ENCODE assay signal across 7 mouse cellular contexts in genomic region chr11:79146331-79146767, GRCm38 (mm10). TPM values are rescaled to one million over a fixed set of nuclear protein-coding genes. Genes with fewer than 3 reads are reported as not detected.
DNase-seq lines count a peak whose midpoint lies in the region; ATAC-seq lines count a peak whose summit lies in the region.

TSS of gene Ksr1 (minus strand) at chr11:79146407.

- H3K36me3 ChIP-seq in embryonic facial prominence, embryonic 10.5 days (replicated peaks), result no peaks in the 10 kb centered on the region
- no peaks in the 10 kb centered on the region for H3K36me3 ChIP-seq in limb, embryonic 10.5 days
- no peaks in the 10 kb centered on the region for H3K36me3 ChIP-seq in midbrain, embryonic 13.5 days

- peak within 1 kb of the TSS; percentile 84 for H3K4me3 ChIP-seq in embryonic facial prominence, embryonic 10.5 days
- H3K4me3 ChIP-seq in limb, embryonic 10.5 days, result peak within 1 kb of the TSS; percentile 83
- peak within 1 kb of the TSS; percentile 85 for H3K4me3 ChIP-seq in midbrain, embryonic 13.5 days (replicated peaks)

- peak within 1 kb of the TSS; percentile 91 for H3K27ac ChIP-seq in embryonic facial prominence, embryonic 10.5 days (replicated peaks)
- peak within 1 kb of the TSS; percentile 92 for H3K27ac ChIP-seq in limb, embryonic 10.5 days
- H3K27ac ChIP-seq in midbrain, embryonic 13.5 days, result peak within 1 kb of the TSS; percentile 89

- WGBS in embryonic facial prominence, embryonic 10.5 days, result under 1% methylated on average over 42 of the region's 42 CpGs
- WGBS in limb, embryonic 10.5 days, result under 1% methylated on average over 42 of the region's 42 CpGs
- under 1% methylated on average over 42 of the region's 42 CpGs for WGBS in midbrain, embryonic 13.5 days

- H3K9me3 ChIP-seq in embryonic facial prominence, embryonic 10.5 days, result no peaks in the 10 kb centered on the region
- H3K9me3 ChIP-seq in limb, embryonic 10.5 days (replicated peaks), result no peaks in the 10 kb centered on the region
- no peaks in the 10 kb centered on the region for H3K9me3 ChIP-seq in midbrain, embryonic 13.5 days

- peak; percentile 97 for DNase-seq in adrenal gland, postnatal 10 days
- DNase-seq in embryonic facial prominence, embryonic 10.5 days (ENCODE audit: low spot score), result peak; percentile 96
- DNase-seq in kidney, adult 11 months, result peak; percentile 89
- DNase-seq in limb, embryonic 10.5 days (ENCODE audit: low spot score), result peak; percentile 94
- peak; percentile 76 for DNase-seq in spleen, adult 12 weeks (ENCODE audit: low spot score)

- ATAC-seq in granulocyte monocyte progenitor cell, adult 5-6 weeks (replicated peaks; ENCODE audit: poor library complexity, severe bottlenecking), result peak; percentile 90
- peak; percentile 96 for ATAC-seq in midbrain, embryonic 13.5 days

- peaks cover 37% of the 10 kb centered on the region for H3K4me1 ChIP-seq in embryonic facial prominence, embryonic 10.5 days
- H3K4me1 ChIP-seq in limb, embryonic 10.5 days, result peaks cover 36% of the 10 kb centered on the region
- peaks cover 22% of the 10 kb centered on the region for H3K4me1 ChIP-seq in midbrain, embryonic 13.5 days (replicated peaks)

- H3K4me2 ChIP-seq in midbrain, embryonic 13.5 days (replicated peaks), result peak within 1 kb of the TSS; percentile 77

- H3K9ac ChIP-seq in midbrain, embryonic 13.5 days (replicated peaks), result peak within 1 kb of the TSS; percentile 87

- peaks cover 8% of the 10 kb centered on the region; the same call in 1 of the 2 replicates for H3K27me3 ChIP-seq in embryonic facial prominence, embryonic 10.5 days (replicated peaks; ENCODE audit: low read depth, poor library complexity, severe bottlenecking)
- H3K27me3 ChIP-seq in limb, embryonic 10.5 days (ENCODE audit: low read depth, poor library complexity, severe bottlenecking), result 0 out of 2 replicates have a peak, but pooled peaks cover 6% of the 10 kb centered on the region
- H3K27me3 ChIP-seq in midbrain, embryonic 13.5 days, result no peaks in the 10 kb centered on the region

RNA-seq across cellular contexts. Expression of gene Ksr1, which starts in this region (rescaled TPM):
- 10 to 100 TPM; 12.0 to 17.3 TPM for total RNA-seq in adrenal gland, postnatal 10 days (2021)
- polyA plus RNA-seq in embryonic facial prominence, embryonic 10.5 days (2016; fragmentation: Nextera tagmentation; extraction: Ambion mirVana), result 1.0 and 1.5 TPM in 2 replicates
- 8.1 and 19.2 TPM in 2 replicates for total RNA-seq in granulocyte monocyte progenitor cell, adult 5-6 weeks (2014; fragmentation: Nextera tagmentation)
- 5.4 and 8.2 TPM in 2 replicates for total RNA-seq in granulocyte monocyte progenitor cell, adult 5-6 weeks (2017)
- 1.0 and 1.3 TPM in 2 replicates for polyA plus RNA-seq in limb, embryonic 10.5 days (2016; fragmentation: Nextera tagmentation; extraction: Ambion mirVana)
- 2.3 and 3.7 TPM in 2 replicates for polyA plus RNA-seq in midbrain, embryonic 13.5 days (2015; fragmentation: Nextera tagmentation; extraction: Ambion mirVana)

Comparison
In these comparisons a context has a peak if more than half of its experiments do, and no peak if none do; other contexts are left out.
1. Peak in every context shown above with its lines: DNase-seq, ATAC-seq, H3K4me3 ChIP-seq and H3K27ac ChIP-seq.